Mouse (Mus musculus): ENCODE results near the gene Bcl2l14.

Bcl2l14 gene

GRCm38 (mm10) chr6:134442219-134442618 lies 46.1 kb downstream of the Bcl2l14 start:
- no peak for DNase-seq (ENCODE audit: low read depth in 1 of 2, low spot score in 2 of 2)

GRCm38 (mm10) chr6:134443198-134443904 lies 47.2 kb downstream of the Bcl2l14 start:
- no peak for DNase-seq (ENCODE audit: low read depth in 1 of 2, low spot score in 2 of 2)

- DNase-seq (ENCODE audit: low read depth in 1 of 2, low spot score in 2 of 2): no peak
These were observed 47.8 kb downstream of the Bcl2l14 start for GRCm38 (mm10) chr6:134443925-134444324.

GRCm38 (mm10) chr6:134448451-134448850 lies 52.3 kb downstream of the Bcl2l14 start:
- DNase-seq (ENCODE audit: low read depth in 1 of 2, low spot score in 2 of 2): no peak

- DNase-seq (ENCODE audit: low read depth in 1 of 2, low spot score in 2 of 2): no peak
These were observed 53.8 kb downstream of the Bcl2l14 start for GRCm38 (mm10) chr6:134449958-134450357.

- DNase-seq (ENCODE audit: low read depth in 1 of 2, low spot score in 2 of 2): no peak
These were observed 54.6 kb downstream of the Bcl2l14 start for GRCm38 (mm10) chr6:134450661-134451119.

- DNase-seq (ENCODE audit: low read depth in 1 of 2, low spot score in 2 of 2): no peak
These were observed 58.0 kb downstream of the Bcl2l14 start for GRCm38 (mm10) chr6:134454093-134454492.

- no peak for DNase-seq (ENCODE audit: low read depth in 1 of 2, low spot score in 2 of 2)
These were observed 62.3 kb downstream of the Bcl2l14 start for GRCm38 (mm10) chr6:134458376-134458775.

GRCm38 (mm10) chr6:134461175-134461574 lies 65.1 kb downstream of the Bcl2l14 start:
- no peak for DNase-seq (ENCODE audit: low read depth in 1 of 2, low spot score in 2 of 2)

GRCm38 (mm10) chr6:134466671-134467229 lies 70.6 kb downstream of the Bcl2l14 start:
- no peak for DNase-seq (ENCODE audit: low read depth in 1 of 2, low spot score in 2 of 2)

GRCm38 (mm10) chr6:134469297-134469696 lies 73.2 kb downstream of the Bcl2l14 start:
- no peak for DNase-seq (ENCODE audit: low read depth in 1 of 2, low spot score in 2 of 2)

GRCm38 (mm10) chr6:134470857-134471256 lies 74.7 kb downstream of the Bcl2l14 start:
- no peak for DNase-seq (ENCODE audit: low read depth in 1 of 2, low spot score in 2 of 2)

GRCm38 (mm10) chr6:134473143-134473561 lies 77.0 kb downstream of the Bcl2l14 start:
- no peak for DNase-seq (ENCODE audit: low read depth in 1 of 2, low spot score in 2 of 2)

- no peak for DNase-seq (ENCODE audit: low read depth in 1 of 2, low spot score in 2 of 2)
These were observed 83.4 kb downstream of the Bcl2l14 start for GRCm38 (mm10) chr6:134479481-134479880.

GRCm38 (mm10) chr6:134486318-134486717 lies 90.2 kb downstream of the Bcl2l14 start:
- DNase-seq (ENCODE audit: low read depth in 1 of 2, low spot score in 2 of 2): no peak
